Mouse (Mus musculus) embryonic facial prominence, embryonic 14.5 days (tissue): ENCODE results near the gene Gm49336. TPM values are rescaled to one million over a fixed set of nuclear protein-coding genes. Genes with fewer than 3 reads are reported as not detected.

Experiments
- ATAC-seq: fragments of 200-750 bp; cut with Nextera tagmentation; 2 replicates; pipeline ENCODE4 v1.8.0; 2017; ENCODE audit warnings: low read depth, moderate number of reproducible peaks, moderate TSS enrichment
- DNase-seq: peaks from one replicate; pipeline ENCODE4 v3.0.0-alpha.2; 2015; ENCODE audit warnings: low spot score
- H3K27ac ChIP-seq: fragments of 300-500 bp; sonication (generic); replicated peaks from 2 replicates; pipeline ENCODE4 v1.5.1; 2014; ENCODE audit warnings: low read depth, mild to moderate bottlenecking, low read length, moderate library complexity
- H3K27me3 ChIP-seq: fragments of 300-500 bp; sonication (generic); replicated peaks from 2 replicates; pipeline ENCODE4 v1.6.1; 2014; ENCODE audit warnings: low read length; ENCODE audit not compliant: control insufficient read depth, insufficient read depth
- H3K36me3 ChIP-seq: fragments of 300-500 bp; sonication (generic); 2 replicates; pipeline ENCODE4 v1.6.1; 2014; ENCODE audit warnings: low read length, mixed read lengths; ENCODE audit not compliant: control insufficient read depth, insufficient read depth
- H3K4me1 ChIP-seq: fragments of 300-500 bp; sonication (generic); 2 replicates; pipeline ENCODE4 v1.6.1; 2014; ENCODE audit warnings: antibody characterized with exemption, low read length; ENCODE audit not compliant: control insufficient read depth, insufficient read depth
- H3K4me2 ChIP-seq: fragments of 300-500 bp; sonication (generic); 2 replicates; pipeline ENCODE4 v1.6.1; 2014; ENCODE audit warnings: low read depth, mild to moderate bottlenecking, low read length, moderate library complexity, mixed read lengths
- H3K4me3 ChIP-seq: fragments of 300-500 bp; sonication (generic); 2 replicates; pipeline ENCODE4 v1.5.1; 2014; ENCODE audit warnings: low read depth, mild to moderate bottlenecking, low read length
- H3K9ac ChIP-seq: fragments of 300-500 bp; sonication (generic); 2 replicates; pipeline ENCODE4 v1.6.1; 2014; ENCODE audit warnings: low read depth, mild to moderate bottlenecking, low read length, moderate library complexity, mixed read lengths
- H3K9me3 ChIP-seq: fragments of 300-500 bp; sonication (generic); 2 replicates; pipeline ENCODE4 v1.6.1; 2016; ENCODE audit warnings: low read length; ENCODE audit not compliant: control insufficient read depth
- WGBS: fragments of 180-500 bp; shearing (Covaris S2); extraction: QIAGEN DNeasy Blood & Tissue Kit; methylation state at CpG from one replicate; pipeline ENCODE4 v1.1.7; 2014; 5-methylcytosine and 5-hydroxymethylcytosine counted together
- polyA plus RNA-seq: library from polyadenylated mRNA; unstranded; fragments of >200 nt; fragmentation: Nextera tagmentation; extraction: Ambion mirVana; gene quantifications from 2 replicates; pipeline ENCODE4 v1.2.1, GENCODE M21; 2014

The Gm49336 gene
- polyA plus RNA-seq, 1 experiment from 2014 or later: 57.0 TPM

DNA sequence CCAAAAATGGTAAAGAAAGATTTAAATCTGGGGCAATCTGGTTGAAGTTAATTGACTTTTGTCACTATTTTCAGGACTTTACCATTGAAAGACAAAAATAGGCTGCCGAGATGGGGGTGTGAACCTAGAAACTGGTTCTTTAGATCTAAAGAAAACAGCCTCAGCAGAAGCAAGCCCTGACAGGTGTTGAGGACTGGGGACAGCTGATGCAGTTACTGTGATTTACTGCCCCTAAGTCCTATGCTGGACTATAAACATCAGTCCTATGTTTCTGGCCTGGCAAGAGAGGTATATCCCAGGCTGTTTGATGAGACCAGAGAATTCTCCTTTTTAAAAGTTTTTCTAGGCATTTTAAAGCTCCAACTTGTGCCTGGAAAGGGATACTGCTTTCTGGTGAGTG is 37.3 kb downstream of the Gm49336 start:
- H3K4me1 ChIP-seq: no peaks in the 10 kb centered on the region
- no peak overlapping the region for H3K27ac ChIP-seq
- ATAC-seq: no peak
- H3K4me3 ChIP-seq: no peak overlapping the region
- peaks cover 10% of the 10 kb centered on the region for H3K36me3 ChIP-seq
- peak; percentile 24 for DNase-seq
- no peak overlapping the region for H3K9ac ChIP-seq
- 74% methylated on average over 1 of the region's 1 CpGs for WGBS
- H3K4me2 ChIP-seq: no peak overlapping the region
- H3K27me3 ChIP-seq: no peaks in the 10 kb centered on the region
- H3K9me3 ChIP-seq: no peaks in the 10 kb centered on the region

DNA sequence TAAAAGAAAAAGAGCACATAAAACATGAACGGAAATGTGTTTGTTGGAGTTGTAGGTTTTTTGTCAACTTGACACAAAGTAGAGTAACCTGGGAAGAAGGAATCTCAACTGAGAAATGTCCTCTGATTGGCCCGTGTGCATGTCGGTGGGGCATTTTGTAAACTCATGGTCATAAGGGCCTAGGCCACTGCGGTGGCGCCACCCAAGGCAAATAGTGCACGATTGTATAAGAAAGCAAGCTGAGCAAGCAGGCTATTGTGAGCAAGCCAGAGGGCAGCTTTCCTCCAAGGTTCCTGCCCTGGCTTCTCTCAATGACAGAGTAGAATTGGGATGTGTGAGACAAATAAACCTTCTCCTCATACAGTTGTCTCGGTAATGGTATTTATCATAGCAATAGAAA is 42.1 kb downstream of the Gm49336 start:
- no peaks in the 10 kb centered on the region for H3K9me3 ChIP-seq
- no peak overlapping the region for H3K9ac ChIP-seq
- H3K27ac ChIP-seq: no peak overlapping the region
- H3K36me3 ChIP-seq: no peaks in the 10 kb centered on the region
- no peaks in the 10 kb centered on the region for H3K27me3 ChIP-seq
- no peak overlapping the region for H3K4me3 ChIP-seq
- no peak overlapping the region for H3K4me2 ChIP-seq
- ATAC-seq (no peak), DNase-seq (no peak)
- whole genome bisulfite sequencing: 87% methylated on average over 7 of the region's 7 CpGs
- H3K4me1 ChIP-seq: no peaks in the 10 kb centered on the region

DNA sequence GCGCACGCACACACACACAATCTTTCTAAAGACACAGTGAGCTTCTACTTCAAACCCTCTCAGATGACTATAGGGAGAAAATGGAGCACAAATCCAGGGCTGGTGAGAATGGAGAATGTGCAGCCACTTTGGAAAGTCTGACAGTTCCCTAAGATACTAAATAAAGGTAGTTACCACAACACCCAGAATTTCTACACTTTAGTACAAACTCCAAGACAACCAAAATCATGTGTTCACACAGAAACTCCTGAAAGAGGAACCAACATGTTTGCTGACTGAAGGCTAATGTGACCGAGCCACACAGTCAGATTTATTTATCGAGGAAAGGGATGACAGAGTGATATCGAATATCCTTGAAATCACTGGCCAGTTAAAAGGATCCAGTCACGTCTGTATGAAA is 46.3 kb downstream of the Gm49336 start:
- no peak overlapping the region for H3K4me3 ChIP-seq
- no peak overlapping the region for H3K27ac ChIP-seq
- H3K4me2 ChIP-seq: no peak overlapping the region
- DNase-seq: no peak
- no peaks in the 10 kb centered on the region for H3K9me3 ChIP-seq
- no peaks in the 10 kb centered on the region for H3K4me1 ChIP-seq
- WGBS: 75% methylated on average over 6 of the region's 6 CpGs
- no peak for ATAC-seq
- H3K9ac ChIP-seq: no peak overlapping the region
- no peaks in the 10 kb centered on the region for H3K27me3 ChIP-seq
- H3K36me3 ChIP-seq: no peaks in the 10 kb centered on the region

DNA sequence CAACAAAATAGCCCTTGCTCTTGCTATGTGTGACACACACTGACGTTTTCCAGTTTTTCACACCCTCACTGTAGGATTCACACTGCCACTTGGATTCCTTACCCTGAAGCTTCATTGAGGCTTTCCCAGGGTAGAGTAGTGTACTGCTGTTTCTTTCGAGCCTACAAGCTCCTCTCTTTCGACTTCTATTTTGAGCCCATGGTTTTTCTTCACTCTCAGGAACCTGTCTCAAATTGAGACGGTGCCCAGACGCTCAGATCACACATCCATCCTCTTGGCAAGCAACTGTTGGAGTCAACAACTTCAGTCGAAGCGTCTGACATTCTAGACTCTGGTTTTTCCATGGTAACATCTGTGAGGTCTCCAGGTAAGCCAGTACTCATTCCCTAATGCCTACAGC is 54.4 kb downstream of the Gm49336 start, which contains the start of gene Atp8a2:
Gene Atp8a2, minus strand, starts transcription at position 296 of the 400 bp plus-strand sequence.
- Histone ChIP-seq H3K9ac (no peak within 1 kb of the TSS), H3K9me3 (no peaks in the 10 kb centered on the region), H3K36me3 (no peaks in the 10 kb centered on the region), H3K4me1 (no peaks in the 10 kb centered on the region), H3K4me3 (no peak within 1 kb of the TSS), H3K27me3 (no peaks in the 10 kb centered on the region), H3K27ac (no peak within 1 kb of the TSS), H3K4me2 (no peak within 1 kb of the TSS)
- ATAC-seq (no peak), DNase-seq (no peak)
- 79% methylated on average over 7 of the region's 7 CpGs for WGBS

DNA sequence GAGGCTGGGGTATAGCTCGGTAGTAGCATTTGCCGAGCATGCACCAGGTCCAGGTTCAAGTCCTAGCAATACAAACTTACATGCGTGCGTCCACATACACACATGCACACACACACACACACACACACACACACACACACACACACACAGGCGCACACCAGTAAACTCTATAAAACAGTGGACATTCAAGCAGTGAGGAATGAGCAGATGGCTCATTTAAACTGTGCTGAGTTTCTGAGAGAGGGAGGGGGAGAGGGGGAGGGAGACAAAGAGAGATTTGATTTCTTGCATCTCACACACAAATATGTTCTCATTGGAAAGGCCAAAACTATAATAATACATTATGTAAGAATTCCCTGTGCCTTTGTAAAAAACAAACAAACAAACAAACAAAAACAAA is 55.3 kb downstream of the Gm49336 start:
- H3K4me3 ChIP-seq: no peak overlapping the region
- no peaks in the 10 kb centered on the region for H3K4me1 ChIP-seq
- 88% methylated on average over 5 of the region's 5 CpGs for WGBS
- H3K27me3 ChIP-seq: no peaks in the 10 kb centered on the region
- H3K36me3 ChIP-seq: no peaks in the 10 kb centered on the region
- ATAC-seq (no peak), DNase-seq (no peak)
- H3K4me2 ChIP-seq: no peak overlapping the region
- no peaks in the 10 kb centered on the region for H3K9me3 ChIP-seq
- no peak overlapping the region for H3K9ac ChIP-seq
- H3K27ac ChIP-seq: no peak overlapping the region

DNA sequence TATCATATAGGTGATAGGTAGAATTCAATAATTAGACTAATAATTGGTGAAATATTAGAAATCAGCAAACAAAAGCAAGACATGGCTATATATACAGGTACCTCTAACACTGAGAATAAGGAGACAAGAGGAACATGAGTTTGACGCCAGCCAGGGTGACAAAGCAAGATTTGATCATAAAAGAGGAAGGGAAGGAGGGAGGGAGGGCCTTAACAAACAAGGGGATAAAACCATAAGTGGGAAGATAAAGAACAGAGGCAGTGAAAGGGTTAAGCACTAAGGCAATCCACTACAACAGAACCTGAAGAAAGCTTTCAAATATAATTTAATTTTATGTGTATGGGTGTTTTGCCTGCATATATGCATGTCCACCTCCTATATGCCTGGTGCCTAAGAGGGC is 56.7 kb downstream of the Gm49336 start:
- H3K9me3 ChIP-seq: no peaks in the 10 kb centered on the region
- no peaks in the 10 kb centered on the region for H3K4me1 ChIP-seq
- H3K4me3 ChIP-seq: no peak overlapping the region
- no peak overlapping the region for H3K27ac ChIP-seq
- WGBS: 88% methylated on average over 1 of the region's 1 CpGs
- no peak overlapping the region for H3K4me2 ChIP-seq
- H3K9ac ChIP-seq: no peak overlapping the region
- DNase-seq (no peak), ATAC-seq (no peak)
- H3K27me3 ChIP-seq: no peaks in the 10 kb centered on the region
- no peaks in the 10 kb centered on the region for H3K36me3 ChIP-seq

DNA sequence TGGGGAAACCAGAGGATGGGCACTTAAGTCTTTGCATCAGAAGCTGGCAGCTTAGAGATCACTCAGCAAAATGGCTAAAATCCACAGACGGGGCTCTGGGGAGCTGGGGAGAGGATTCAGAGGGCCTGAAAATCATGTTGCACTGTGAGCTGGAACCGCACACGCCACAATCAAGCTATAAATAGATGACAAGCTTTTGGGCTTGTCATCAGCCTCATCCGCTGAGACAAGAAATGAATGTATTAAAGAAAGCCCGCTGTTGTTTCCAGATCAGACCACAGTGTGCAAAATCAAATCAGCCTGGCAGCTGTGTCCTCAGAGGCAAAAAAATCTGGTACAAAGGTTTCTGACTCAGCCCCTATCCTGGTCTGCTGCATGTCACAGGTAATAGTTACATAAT is 61.5 kb downstream of the Gm49336 start:
- H3K4me3 ChIP-seq: no peak overlapping the region
- H3K27me3 ChIP-seq: no peaks in the 10 kb centered on the region
- no peaks in the 10 kb centered on the region for H3K36me3 ChIP-seq
- peak; percentile 26 for DNase-seq
- H3K9ac ChIP-seq: no peak overlapping the region
- ATAC-seq: no peak
- H3K27ac ChIP-seq: no peak overlapping the region
- H3K4me2 ChIP-seq: no peak overlapping the region
- 67% methylated on average over 5 of the region's 5 CpGs for WGBS
- no peaks in the 10 kb centered on the region for H3K4me1 ChIP-seq
- no peaks in the 10 kb centered on the region for H3K9me3 ChIP-seq

DNA sequence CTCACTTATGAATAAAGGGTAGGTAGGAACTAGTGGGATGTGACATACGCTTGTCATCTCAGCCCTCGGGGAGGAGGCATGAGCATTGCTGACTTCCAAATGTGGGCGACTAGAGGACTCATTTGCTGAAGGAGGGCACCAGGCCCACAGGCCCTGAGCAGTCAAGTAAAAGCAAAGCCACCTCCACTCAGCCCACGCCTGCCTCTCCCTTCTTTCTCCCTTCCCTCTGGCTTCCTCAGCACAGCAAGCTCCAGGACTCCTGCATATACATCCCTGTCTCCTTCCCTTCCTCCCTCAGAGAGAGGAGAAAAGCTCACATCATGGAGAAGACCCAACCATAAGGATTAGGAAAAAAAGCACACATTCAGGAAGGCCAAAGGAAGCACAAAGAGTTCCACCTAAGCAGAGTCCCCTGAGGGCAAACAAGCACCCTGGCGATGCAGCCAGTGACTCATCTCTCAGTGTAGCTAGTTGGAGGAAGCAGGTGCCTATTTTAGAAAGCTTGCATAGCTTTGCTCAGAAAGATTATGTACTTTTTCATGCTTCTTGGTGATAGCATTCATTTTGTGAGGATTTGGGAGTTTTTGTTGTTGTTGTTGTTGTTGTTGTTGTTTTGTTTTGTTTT is 63.0 kb downstream of the Gm49336 start:
- no peaks in the 10 kb centered on the region for H3K36me3 ChIP-seq
- H3K9ac ChIP-seq: no peak overlapping the region
- no peaks in the 10 kb centered on the region for H3K27me3 ChIP-seq
- H3K4me1 ChIP-seq: no peaks in the 10 kb centered on the region
- DNase-seq: no peak
- H3K4me2 ChIP-seq: no peak overlapping the region
- WGBS: 78% methylated on average over 5 of the region's 5 CpGs
- no peak overlapping the region for H3K27ac ChIP-seq
- ATAC-seq: no peak
- no peaks in the 10 kb centered on the region for H3K9me3 ChIP-seq
- H3K4me3 ChIP-seq: no peak overlapping the region

DNA sequence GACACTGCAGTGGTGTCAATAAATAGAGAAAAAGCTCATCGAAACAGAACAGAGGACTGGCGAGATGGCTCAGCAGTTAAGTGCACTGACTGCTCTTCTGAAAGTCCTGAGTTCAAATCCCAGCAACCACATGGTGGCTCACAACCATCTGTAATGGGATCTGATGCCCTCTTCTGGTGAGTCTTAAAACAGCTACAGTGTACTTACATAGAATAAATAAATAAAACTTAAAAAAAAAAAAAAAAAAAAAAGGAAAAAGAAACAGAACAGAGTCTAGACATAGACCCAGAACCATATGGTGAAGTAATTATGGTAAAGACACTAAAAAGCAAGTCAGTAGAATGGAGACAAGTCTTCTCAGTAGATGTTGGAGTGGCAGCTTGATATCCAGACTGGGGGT is 70.0 kb downstream of the Gm49336 start:
- DNase-seq (no peak), ATAC-seq (no peak)
- H3K36me3 ChIP-seq: no peaks in the 10 kb centered on the region
- 93% methylated on average over 2 of the region's 2 CpGs for WGBS
- no peak overlapping the region for H3K4me3 ChIP-seq
- no peak overlapping the region for H3K4me2 ChIP-seq
- peaks cover 24% of the 10 kb centered on the region for H3K27me3 ChIP-seq
- H3K9me3 ChIP-seq: no peaks in the 10 kb centered on the region
- no peak overlapping the region for H3K9ac ChIP-seq
- H3K27ac ChIP-seq: no peak overlapping the region
- H3K4me1 ChIP-seq: 0 out of 2 replicates have a peak, but pooled peaks cover 3% of the 10 kb centered on the region
